Mouse (Mus musculus): Measurements from ENCODE around the gene Cd5. TPM values are rescaled to one million over a fixed set of nuclear protein-coding genes. Genes with fewer than 3 reads are reported as not detected.

Gene Cd5
- total RNA-seq, 2 experiments from 2014 or later: 2.9 TPM; not detected in 1

- no peak for ATAC-seq (replicated peaks; ENCODE audit: low FRiP score, poor library complexity, severe bottlenecking)
Observed at GRCm38 (mm10) chr19:10759983-10760831, 21.4 kb upstream of the Cd5 start.

GRCm38 (mm10) chr19:10759525-10759924, 20.7 kb upstream of the Cd5 start:
- no peak for ATAC-seq (replicated peaks; ENCODE audit: low FRiP score, poor library complexity, severe bottlenecking)

GRCm38 (mm10) chr19:10758708-10759107, 19.9 kb upstream of the Cd5 start:
- no peak for ATAC-seq (replicated peaks; ENCODE audit: low FRiP score, poor library complexity, severe bottlenecking)

DNA sequence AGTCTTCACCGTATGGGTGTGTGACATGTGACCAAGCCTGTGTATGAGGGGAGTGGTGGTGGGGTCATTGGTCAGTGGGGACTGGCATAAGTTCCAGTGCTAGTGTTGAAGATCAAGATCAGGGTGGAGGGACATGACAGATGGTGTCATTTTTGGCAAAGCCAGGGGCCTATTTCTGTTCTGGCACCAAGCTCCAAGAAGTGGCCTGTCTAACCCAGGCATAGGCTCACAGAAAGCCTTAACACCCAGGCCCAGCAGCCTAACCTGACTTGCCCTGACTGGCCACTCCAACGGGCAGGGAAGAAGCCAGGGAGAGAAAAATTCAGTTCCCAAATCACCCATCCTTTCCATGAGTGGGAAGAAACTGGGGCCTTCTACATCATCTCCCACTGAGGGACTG, 18.7 kb upstream of the Cd5 start:
- ATAC-seq (replicated peaks; ENCODE audit: low FRiP score, poor library complexity, severe bottlenecking): 0 out of 2 replicates have a peak, but pooled peaks have one; percentile 19

DNA sequence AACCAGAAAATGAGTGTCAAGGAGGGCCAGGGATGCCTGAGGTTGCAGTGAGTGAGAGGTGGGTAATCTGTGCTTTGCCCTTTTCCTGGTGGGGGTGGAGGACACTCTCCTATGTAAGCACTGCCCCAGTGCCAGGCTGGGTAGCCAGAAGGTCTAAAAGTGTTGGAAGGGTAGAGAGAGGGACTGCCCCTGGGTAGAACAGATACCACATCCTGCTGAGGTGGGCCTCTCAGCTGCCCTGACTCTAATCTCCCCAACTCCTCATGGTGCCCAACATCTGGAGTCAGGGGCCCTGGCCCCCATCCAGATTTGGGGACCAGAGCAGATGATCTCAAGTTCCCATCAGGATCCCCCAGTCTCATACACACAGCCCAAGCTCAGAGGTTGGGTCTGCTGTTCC, 18.3 kb upstream of the Cd5 start:
- 0 out of 2 replicates have a peak, but pooled peaks have one; percentile 10 for ATAC-seq (replicated peaks; ENCODE audit: low FRiP score, poor library complexity, severe bottlenecking)

- ATAC-seq (replicated peaks; ENCODE audit: low FRiP score, poor library complexity, severe bottlenecking): no peak
Observed at GRCm38 (mm10) chr19:10752646-10753045, 13.8 kb upstream of the Cd5 start.

- ATAC-seq (replicated peaks; ENCODE audit: low FRiP score, poor library complexity, severe bottlenecking): no peak
Observed at GRCm38 (mm10) chr19:10752106-10752505, 13.3 kb upstream of the Cd5 start.

DNA sequence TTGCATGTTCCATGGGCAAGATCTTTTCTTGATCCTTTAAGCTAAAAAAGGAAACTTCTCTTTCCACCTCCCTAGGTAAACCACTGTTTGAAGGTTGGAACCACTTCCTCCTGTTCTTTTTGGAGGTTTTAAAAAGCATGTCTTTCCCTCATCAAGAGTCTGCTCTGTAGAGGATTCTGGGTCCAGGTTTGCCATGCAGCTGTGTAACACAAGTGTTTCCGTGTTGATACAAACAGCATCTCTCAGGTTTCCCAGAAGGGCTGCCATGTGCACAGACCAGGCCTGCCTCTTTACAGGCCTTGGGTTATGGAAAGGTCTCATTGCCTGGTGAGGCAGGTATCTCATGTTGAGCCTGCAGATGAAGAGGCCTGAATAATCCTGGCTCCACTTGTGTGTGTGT, 12.8 kb upstream of the Cd5 start:
- no peak for ATAC-seq (replicated peaks; ENCODE audit: low FRiP score, poor library complexity, severe bottlenecking)

DNA sequence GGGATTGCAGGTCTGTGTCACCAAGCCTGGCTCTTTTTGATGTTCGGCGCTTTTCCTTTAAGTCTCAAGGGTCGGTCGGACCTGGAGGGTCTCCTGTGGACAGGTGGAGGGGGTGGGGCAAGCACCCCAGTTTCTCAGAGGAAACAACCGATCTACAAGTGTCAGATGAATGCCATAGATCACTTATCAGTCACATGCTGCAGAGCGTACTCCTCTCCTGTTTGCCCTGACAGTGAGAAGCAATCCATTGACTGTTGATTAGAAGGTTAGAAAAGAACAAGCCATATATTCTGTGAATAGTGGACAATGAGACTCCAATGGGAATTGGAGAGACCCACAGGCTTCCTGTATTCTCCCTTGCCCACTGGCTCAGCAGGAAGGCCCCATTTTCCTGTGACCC, 11.4 kb upstream of the Cd5 start:
- no peak for ATAC-seq (replicated peaks; ENCODE audit: low FRiP score, poor library complexity, severe bottlenecking)

DNA sequence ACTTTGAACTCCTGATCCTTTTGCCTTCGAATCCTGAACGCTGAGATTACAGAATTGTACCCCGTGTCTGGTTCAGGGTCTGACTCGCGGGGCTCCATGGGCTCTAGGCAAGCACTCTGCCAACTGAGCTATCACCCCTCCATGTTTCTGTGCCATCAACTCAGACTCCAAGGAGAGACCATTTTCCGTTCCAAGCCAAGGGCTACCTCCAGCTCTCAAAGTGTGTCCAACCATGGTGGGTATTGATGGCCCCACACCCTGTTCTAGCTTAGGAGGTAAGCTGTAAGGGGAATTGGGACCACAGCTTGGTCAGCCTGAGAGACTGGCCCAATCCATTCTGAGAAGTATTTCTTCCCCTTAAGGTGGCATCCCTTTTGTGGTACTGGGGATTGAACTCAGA, 10.5 kb upstream of the Cd5 start:
- ATAC-seq (replicated peaks; ENCODE audit: low FRiP score, poor library complexity, severe bottlenecking): no peak

- no peak for ATAC-seq (replicated peaks; ENCODE audit: low FRiP score, poor library complexity, severe bottlenecking)
Observed at GRCm38 (mm10) chr19:10748401-10749102, 9.8 kb upstream of the Cd5 start.

GRCm38 (mm10) chr19:10747718-10748117, 8.9 kb upstream of the Cd5 start:
- no peak for ATAC-seq (replicated peaks; ENCODE audit: low FRiP score, poor library complexity, severe bottlenecking)

DNA sequence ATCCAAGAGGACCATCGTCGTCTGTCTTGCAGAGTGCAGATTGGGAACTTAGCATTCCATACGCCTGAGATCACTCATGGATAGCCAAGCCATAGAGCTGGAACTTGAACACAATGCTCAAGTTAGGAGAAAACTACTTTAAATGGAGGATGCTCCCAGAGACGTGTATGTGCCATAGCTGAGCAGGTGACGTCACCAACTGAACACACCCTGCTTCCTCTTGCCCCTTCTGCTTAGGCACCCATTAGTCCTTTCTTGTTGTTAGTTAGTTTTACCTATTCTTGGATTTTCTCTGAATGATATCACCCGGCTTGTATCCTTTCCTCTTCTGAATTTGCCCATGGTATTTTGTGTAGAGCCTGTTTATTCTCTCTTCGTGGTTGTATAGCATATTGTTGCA, 8.4 kb upstream of the Cd5 start:
- no peak for ATAC-seq (replicated peaks; ENCODE audit: low FRiP score, poor library complexity, severe bottlenecking)

DNA sequence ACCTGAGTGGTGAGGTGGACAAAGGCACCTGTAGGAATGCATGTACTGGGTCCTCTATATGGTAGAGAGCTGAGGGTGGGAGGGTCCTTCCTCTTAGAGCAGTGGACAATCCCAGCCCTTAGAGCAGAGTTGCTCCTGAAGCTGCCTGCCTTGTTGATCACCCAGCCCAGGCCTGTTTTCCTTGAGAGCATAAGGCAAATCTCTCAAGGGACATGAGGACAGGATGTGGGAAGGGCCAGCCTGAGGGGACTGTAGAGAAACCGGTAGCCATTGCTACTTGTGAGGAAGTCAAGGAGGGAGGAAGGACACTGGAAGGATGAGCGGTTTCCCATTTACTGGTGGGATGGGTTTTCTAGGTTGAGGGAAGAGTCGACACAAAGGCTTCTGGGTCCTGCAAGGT, 3.8 kb upstream of the Cd5 start:
- no peak for ATAC-seq (replicated peaks; ENCODE audit: low FRiP score, poor library complexity, severe bottlenecking)

DNA sequence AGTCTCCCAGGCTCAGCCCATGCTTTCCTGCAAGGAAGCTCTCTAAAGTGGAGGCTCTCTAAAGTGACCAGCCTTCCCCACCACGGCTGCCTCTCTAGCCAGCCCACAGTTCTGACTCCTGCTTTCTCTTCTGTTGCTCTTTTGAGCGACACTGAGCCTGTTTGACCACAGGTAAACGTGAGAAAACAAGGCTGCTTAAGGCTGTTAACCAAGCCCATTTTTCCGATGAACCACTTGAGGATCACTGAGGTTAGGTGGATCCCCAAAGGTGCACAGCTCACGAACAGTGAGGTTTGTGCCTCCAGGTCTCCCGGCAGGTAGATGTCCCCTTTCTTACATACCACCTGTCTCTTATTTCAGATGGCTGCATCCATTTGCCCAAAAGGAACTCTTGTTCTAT, 3.3 kb upstream of the Cd5 start:
- no peak for ATAC-seq (replicated peaks; ENCODE audit: low FRiP score, poor library complexity, severe bottlenecking)

- no peak for ATAC-seq (replicated peaks; ENCODE audit: low FRiP score, poor library complexity, severe bottlenecking)
Observed at GRCm38 (mm10) chr19:10740641-10741440, 2.0 kb upstream of the Cd5 start.

DNA sequence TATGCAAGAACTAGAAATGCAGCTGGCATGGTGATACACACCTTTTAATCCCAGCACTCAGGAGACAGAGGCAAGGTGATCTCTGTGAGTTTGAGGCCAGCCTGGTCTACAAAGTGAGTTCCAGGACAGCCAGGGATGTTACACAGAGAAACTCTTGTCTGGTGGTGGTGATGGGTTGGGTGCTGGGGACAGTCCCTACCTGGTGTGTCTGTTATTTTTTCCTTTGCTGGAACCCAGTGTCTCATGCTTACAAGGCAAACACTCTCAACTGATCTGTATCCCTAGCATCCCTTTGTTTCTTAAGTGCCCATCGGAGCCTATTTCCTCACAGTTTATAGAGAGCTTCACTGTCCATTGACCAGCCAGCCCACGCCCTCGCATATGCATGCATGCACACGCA, 1.1 kb upstream of the Cd5 start:
- no peak for ATAC-seq (replicated peaks; ENCODE audit: low FRiP score, poor library complexity, severe bottlenecking)

DNA sequence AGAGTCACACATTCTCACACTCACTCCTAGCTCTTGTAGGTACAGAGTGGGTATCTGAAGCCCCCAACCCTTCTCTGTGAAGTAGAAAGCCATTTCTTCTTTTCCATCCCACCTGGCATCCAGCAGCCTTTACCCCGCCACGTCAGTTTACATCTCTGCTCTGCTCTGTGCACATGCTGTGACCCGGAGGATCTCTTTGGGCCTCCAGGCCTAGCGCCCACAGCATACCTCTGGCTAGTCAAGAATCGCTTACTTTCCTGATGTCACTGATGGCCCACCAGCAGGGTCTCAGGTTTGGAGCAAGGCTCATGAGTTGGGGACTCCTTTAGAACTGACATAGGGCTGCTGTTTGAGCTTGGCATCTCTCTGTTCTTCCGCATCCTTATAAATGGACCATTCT, 764 bp downstream of the Cd5 start:
- ATAC-seq (replicated peaks; ENCODE audit: low FRiP score, poor library complexity, severe bottlenecking): no peak

DNA sequence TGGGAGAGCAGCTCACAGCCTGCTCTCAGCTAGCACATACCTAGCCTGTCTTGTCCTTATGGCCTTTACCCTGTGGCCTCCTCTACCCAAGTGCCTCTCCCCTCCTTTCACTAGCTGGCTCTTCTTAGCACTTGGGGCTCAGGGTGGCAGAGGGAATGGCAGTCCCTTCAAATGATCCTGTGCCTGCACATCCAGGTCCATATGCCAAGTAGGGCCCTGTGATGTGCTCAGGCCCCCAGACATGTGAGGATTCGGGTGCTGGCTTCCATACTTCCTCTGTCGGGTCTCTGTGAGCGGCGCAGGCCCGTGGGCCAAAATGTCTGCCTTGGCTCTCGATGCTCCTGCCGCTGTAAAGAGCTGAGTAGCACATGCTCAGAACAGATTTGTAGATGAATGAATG, 2.9 kb downstream of the Cd5 start:
- ATAC-seq (replicated peaks; ENCODE audit: low FRiP score, poor library complexity, severe bottlenecking): no peak

- ATAC-seq (replicated peaks; ENCODE audit: low FRiP score, poor library complexity, severe bottlenecking): no peak
Observed at GRCm38 (mm10) chr19:10735061-10735460, 3.7 kb downstream of the Cd5 start.

DNA sequence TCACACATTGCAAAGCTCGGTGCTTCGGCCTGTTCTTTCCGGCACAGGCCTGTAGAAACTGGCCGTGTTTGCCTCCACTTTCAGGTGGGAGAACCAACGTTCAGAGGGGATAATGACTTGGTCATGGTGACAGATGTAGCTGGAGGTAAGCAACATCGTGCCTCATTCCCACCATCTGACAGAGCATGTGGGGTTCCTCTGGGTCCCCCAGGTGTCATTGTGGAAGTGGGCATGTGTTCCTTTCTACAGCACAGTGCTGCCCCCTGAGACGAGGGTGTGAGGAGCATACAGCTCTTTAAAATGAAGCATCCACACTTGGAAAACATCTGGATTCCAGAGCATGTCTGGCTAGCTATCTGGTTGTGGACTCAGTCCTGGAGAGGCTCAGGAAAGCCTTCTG, 4.2 kb downstream of the Cd5 start:
- no peak for ATAC-seq (replicated peaks; ENCODE audit: low FRiP score, poor library complexity, severe bottlenecking)

Measured in erythroid progenitor cell, adult 5-6 weeks (primary cell).